Mouse (Mus musculus): ENCODE results near the gene Tmem238l. TPM values are rescaled to one million over a fixed set of nuclear protein-coding genes. Genes with fewer than 3 reads are reported as not detected.
A peak's percentile ranks its signal among the peaks of the same experiment; 100 is the strongest.

Gene Tmem238l
- polyA plus RNA-seq, 1 experiment, result not detected

DNA sequence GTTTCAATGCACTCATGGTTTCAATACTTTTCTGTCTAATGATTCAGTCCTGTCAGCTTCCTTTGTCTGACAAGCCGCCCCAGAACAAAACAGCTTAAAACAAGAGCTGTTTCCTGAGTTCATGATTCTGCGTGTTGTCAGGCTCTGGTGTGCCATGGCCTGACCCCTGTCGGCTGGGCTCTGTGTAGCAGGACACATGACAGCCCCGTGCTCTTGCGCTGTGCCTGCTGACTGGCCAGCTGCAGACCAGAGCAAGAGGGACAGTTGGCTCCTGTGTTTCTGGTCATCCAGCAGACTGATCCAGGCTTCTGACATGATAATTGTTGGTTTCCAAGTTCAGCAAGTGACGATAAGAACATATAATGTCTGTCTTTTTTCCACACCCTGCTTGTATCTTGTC lies 26.4 kb downstream of the Tmem238l start:
- Histone ChIP-seq H3K27ac (ENCODE audit: insufficient read depth, low read length) (no peak overlapping the region), H3K4me3 (ENCODE audit: low read depth, low read length) (no peak overlapping the region)

DNA sequence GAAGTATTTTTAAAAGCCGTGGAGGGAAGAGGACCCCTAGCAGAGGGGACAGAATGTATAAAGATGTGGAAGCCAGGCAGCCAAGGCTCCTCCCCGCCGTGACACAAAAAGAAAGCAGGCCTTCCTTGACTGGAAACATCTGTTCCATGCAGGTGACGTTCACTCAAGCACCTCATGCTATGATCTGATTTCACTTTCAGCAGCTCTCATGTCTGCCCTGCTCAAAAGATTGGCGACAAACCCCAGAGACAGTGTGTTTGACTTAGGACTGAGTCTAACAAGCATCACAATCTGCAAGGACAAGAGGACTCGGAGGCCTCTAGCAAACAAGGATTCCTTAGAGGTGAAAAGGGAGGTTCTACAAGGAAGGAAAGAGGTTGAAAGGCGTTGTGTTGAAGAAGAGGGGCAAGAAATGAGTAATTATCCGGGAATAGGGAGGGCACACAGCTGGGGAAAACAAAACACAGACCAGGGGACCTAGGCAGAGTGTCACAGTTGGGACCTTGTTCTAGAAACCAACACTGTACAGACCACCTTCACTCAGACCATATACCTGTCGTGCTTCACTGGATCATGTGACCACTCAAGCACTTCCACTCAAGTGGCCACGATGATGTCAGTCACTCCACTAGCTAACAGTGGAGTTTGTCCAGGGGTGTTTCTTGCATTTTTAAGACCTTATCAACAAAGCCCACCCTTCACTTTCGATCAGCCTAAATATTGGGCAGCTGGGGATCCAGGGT lies 27.2 kb downstream of the Tmem238l start:
- Histone ChIP-seq H3K9ac (ENCODE audit: low read depth, poor library complexity, severe bottlenecking) (no peak overlapping the region), H3K27ac (ENCODE audit: insufficient read depth, low read length) (0 out of 2 replicates have a peak overlapping the region, but pooled peaks have one; percentile 31), H3K4me3 (ENCODE audit: low read depth, low read length) (no peak overlapping the region), H3K9me3 (replicated peaks; ENCODE audit: control insufficient read depth, insufficient read depth, low read length, poor library complexity, severe bottlenecking) (no peaks in the 10 kb centered on the region), H3K4me1 (ENCODE audit: control insufficient read depth, insufficient read depth, low read length) (no peaks in the 10 kb centered on the region), H3K27me3 (ENCODE audit: control insufficient read depth, insufficient read depth, low read length, poor library complexity, severe bottlenecking) (no peaks in the 10 kb centered on the region), H3K36me3 (ENCODE audit: control insufficient read depth, insufficient read depth, low read length, poor library complexity, severe bottlenecking) (no peaks in the 10 kb centered on the region)
- TF ChIP-seq EP300 (IDR thresholded peaks at IDR 0.05; ENCODE audit: insufficient read depth, low read depth, low read length), result no peak
- no peak for TF ChIP-seq POLR2A (IDR thresholded peaks at IDR 0.05; ENCODE audit: insufficient read depth, low read length)
- no peak for TF ChIP-seq CTCF (IDR thresholded peaks at IDR 0.05; ENCODE audit: low read depth, low read length)

More for the DNA sequence above, 26.4 kb downstream of the Tmem238l start:
- Histone ChIP-seq H3K27me3 (ENCODE audit: control insufficient read depth, insufficient read depth, low read length, poor library complexity, severe bottlenecking) (no peaks in the 10 kb centered on the region), H3K9me3 (replicated peaks; ENCODE audit: control insufficient read depth, insufficient read depth, low read length, poor library complexity, severe bottlenecking) (no peaks in the 10 kb centered on the region), H3K4me1 (ENCODE audit: control insufficient read depth, insufficient read depth, low read length) (no peaks in the 10 kb centered on the region), H3K9ac (ENCODE audit: low read depth, poor library complexity, severe bottlenecking) (no peak overlapping the region), H3K36me3 (ENCODE audit: control insufficient read depth, insufficient read depth, low read length, poor library complexity, severe bottlenecking) (no peaks in the 10 kb centered on the region)
- TF ChIP-seq CTCF (IDR thresholded peaks at IDR 0.05; ENCODE audit: low read depth, low read length) (peak; percentile 59), EP300 (IDR thresholded peaks at IDR 0.05; ENCODE audit: insufficient read depth, low read depth, low read length) (0 out of 2 replicates have a peak, but pooled peaks have one; percentile 44), POLR2A (IDR thresholded peaks at IDR 0.05; ENCODE audit: insufficient read depth, low read length) (no peak)

- Histone ChIP-seq H3K4me3 (ENCODE audit: low read depth, low read length) (peak overlapping the region; percentile 76), H3K9ac (ENCODE audit: low read depth, poor library complexity, severe bottlenecking) (peak overlapping the region; percentile 45), H3K4me1 (ENCODE audit: control insufficient read depth, insufficient read depth, low read length) (no peaks in the 10 kb centered on the region), H3K27me3 (ENCODE audit: control insufficient read depth, insufficient read depth, low read length, poor library complexity, severe bottlenecking) (no peaks in the 10 kb centered on the region), H3K27ac (ENCODE audit: insufficient read depth, low read length) (peak overlapping the region; percentile 68), H3K9me3 (replicated peaks; ENCODE audit: control insufficient read depth, insufficient read depth, low read length, poor library complexity, severe bottlenecking) (no peaks in the 10 kb centered on the region), H3K36me3 (ENCODE audit: control insufficient read depth, insufficient read depth, low read length, poor library complexity, severe bottlenecking) (no peaks in the 10 kb centered on the region)
- TF ChIP-seq CTCF (IDR thresholded peaks at IDR 0.05; ENCODE audit: low read depth, low read length) (peak; percentile 77), EP300 (IDR thresholded peaks at IDR 0.05; ENCODE audit: insufficient read depth, low read depth, low read length) (0 out of 2 replicates have a peak, but pooled peaks have one; percentile 35), POLR2A (IDR thresholded peaks at IDR 0.05; ENCODE audit: insufficient read depth, low read length) (no peak)
Observed at GRCm38 (mm10) chr11:66984165-66985135, 28.0 kb downstream of the Tmem238l start.

- Histone ChIP-seq H3K4me3 (ENCODE audit: low read depth, low read length) (no peak overlapping the region), H3K9me3 (replicated peaks; ENCODE audit: control insufficient read depth, insufficient read depth, low read length, poor library complexity, severe bottlenecking) (no peaks in the 10 kb centered on the region), H3K27me3 (ENCODE audit: control insufficient read depth, insufficient read depth, low read length, poor library complexity, severe bottlenecking) (no peaks in the 10 kb centered on the region), H3K9ac (ENCODE audit: low read depth, poor library complexity, severe bottlenecking) (0 out of 2 replicates have a peak overlapping the region, but pooled peaks have one; percentile 45), H3K27ac (ENCODE audit: insufficient read depth, low read length) (no peak overlapping the region), H3K36me3 (ENCODE audit: control insufficient read depth, insufficient read depth, low read length, poor library complexity, severe bottlenecking) (no peaks in the 10 kb centered on the region), H3K4me1 (ENCODE audit: control insufficient read depth, insufficient read depth, low read length) (no peaks in the 10 kb centered on the region)
- TF ChIP-seq CTCF (IDR thresholded peaks at IDR 0.05; ENCODE audit: low read depth, low read length) (no peak), EP300 (IDR thresholded peaks at IDR 0.05; ENCODE audit: insufficient read depth, low read depth, low read length) (no peak), POLR2A (IDR thresholded peaks at IDR 0.05; ENCODE audit: insufficient read depth, low read length) (no peak)
Observed at GRCm38 (mm10) chr11:66985136-66985702, 28.8 kb downstream of the Tmem238l start.

DNA sequence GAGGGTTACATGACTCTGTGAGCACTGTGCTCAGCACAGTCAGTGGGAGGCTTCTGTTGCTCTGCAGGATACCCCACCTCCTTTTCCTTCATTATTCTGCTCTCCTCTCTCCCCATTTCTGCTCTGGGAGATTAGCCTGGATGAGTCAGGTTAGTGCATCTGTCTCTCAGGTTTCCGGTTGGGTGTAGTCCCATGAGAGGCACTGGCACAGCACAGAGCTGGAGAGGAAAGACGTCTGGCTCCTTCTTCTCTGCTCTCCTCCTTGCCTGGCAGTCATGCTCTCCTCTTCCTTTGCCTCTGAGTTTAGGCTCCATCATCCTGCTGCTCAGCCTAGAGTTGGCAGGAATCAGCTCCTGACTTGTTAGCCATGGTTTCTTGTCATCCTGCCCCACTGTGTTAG lies 35.7 kb downstream of the Tmem238l start:
- TF ChIP-seq CTCF (IDR thresholded peaks at IDR 0.05; ENCODE audit: low read depth, low read length) (no peak), POLR2A (IDR thresholded peaks at IDR 0.05; ENCODE audit: insufficient read depth, low read length) (no peak), EP300 (IDR thresholded peaks at IDR 0.05; ENCODE audit: insufficient read depth, low read depth, low read length) (no peak)
- H3K9ac ChIP-seq (ENCODE audit: low read depth, poor library complexity, severe bottlenecking), result no peak overlapping the region

More for the DNA sequence above, 35.7 kb downstream of the Tmem238l start:
- H3K36me3 ChIP-seq (ENCODE audit: control insufficient read depth, insufficient read depth, low read length, poor library complexity, severe bottlenecking), result no peaks in the 10 kb centered on the region
- peaks cover 1% of the 10 kb centered on the region for H3K4me1 ChIP-seq (ENCODE audit: control insufficient read depth, insufficient read depth, low read length)
- no peak overlapping the region for H3K4me3 ChIP-seq (ENCODE audit: low read depth, low read length)
- no peaks in the 10 kb centered on the region for H3K9me3 ChIP-seq (replicated peaks; ENCODE audit: control insufficient read depth, insufficient read depth, low read length, poor library complexity, severe bottlenecking)
- no peaks in the 10 kb centered on the region for H3K27me3 ChIP-seq (ENCODE audit: control insufficient read depth, insufficient read depth, low read length, poor library complexity, severe bottlenecking)
- H3K27ac ChIP-seq (ENCODE audit: insufficient read depth, low read length), result no peak overlapping the region

Data from ES-Bruce4 (cell line).